Mouse (Mus musculus) forebrain, postnatal 0 days (tissue): ENCODE measurements at regions not wholly inside any gene's neighbourhood (a gene's known extent, or its start where the extent isn't known, plus 50 kb on each side); places are given as distances from the start of the nearest gene placed in this dataset.

Experiments
- ATAC-seq: fragments of 200-750 bp; cut with Nextera tagmentation; 2 replicates; pipeline ENCODE4 v1.8.0; 2017; ENCODE audit warnings: mild to moderate bottlenecking, moderate library complexity
- DNase-seq: peaks from one replicate; pipeline ENCODE4 v3.0.0-alpha.2; 2015
- H3K27ac ChIP-seq: fragments of 300-500 bp; sonication (generic); 2 replicates; pipeline ENCODE4 v1.5.1; 2014; ENCODE audit warnings: low read depth, mild to moderate bottlenecking, antibody characterized with exemption, low read length, moderate library complexity, mixed read lengths
- H3K27me3 ChIP-seq: fragments of 300-500 bp; sonication (generic); 2 replicates; pipeline ENCODE4 v1.6.1; 2014; ENCODE audit warnings: mild to moderate bottlenecking, low read length, mixed read lengths; ENCODE audit not compliant: insufficient read depth
- H3K36me3 ChIP-seq: fragments of 300-500 bp; sonication (generic); 2 replicates; pipeline ENCODE4 v1.6.1; 2014; ENCODE audit warnings: mild to moderate bottlenecking, moderate library complexity; ENCODE audit not compliant: insufficient read depth
- H3K4me1 ChIP-seq: fragments of 300-500 bp; sonication (generic); 2 replicates; pipeline ENCODE4 v1.6.1; 2014; ENCODE audit warnings: antibody characterized with exemption; ENCODE audit not compliant: insufficient read depth
- H3K4me2 ChIP-seq: fragments of 300-500 bp; sonication (generic); 2 replicates; pipeline ENCODE4 v1.6.1; 2014; ENCODE audit warnings: low read depth, mild to moderate bottlenecking, moderate library complexity
- H3K4me3 ChIP-seq: fragments of 300-500 bp; sonication (generic); 2 replicates; pipeline ENCODE4 v1.5.1; 2014; ENCODE audit warnings: low read depth, low read length, mixed read lengths
- H3K9ac ChIP-seq: fragments of 300-500 bp; sonication (generic); 2 replicates; pipeline ENCODE4 v1.6.1; 2014; ENCODE audit warnings: mild to moderate bottlenecking
- H3K9me3 ChIP-seq: fragments of 300-500 bp; sonication (generic); 2 replicates; pipeline ENCODE4 v1.6.1; 2016; ENCODE audit warnings: low read length
- CTCF ChIP-seq: sonication (generic); IDR thresholded peaks from 2 replicates; pipeline ENCODE4 v1.5.1; 2016; ENCODE audit warnings: antibody characterized with exemption, control low read depth, low read depth
- WGBS: fragments of 180-500 bp; shearing (Covaris S2); extraction: QIAGEN DNeasy Blood & Tissue Kit; methylation state at CpG from one replicate; pipeline ENCODE4 v1.1.7; 2014; 5-methylcytosine and 5-hydroxymethylcytosine counted together

DNA sequence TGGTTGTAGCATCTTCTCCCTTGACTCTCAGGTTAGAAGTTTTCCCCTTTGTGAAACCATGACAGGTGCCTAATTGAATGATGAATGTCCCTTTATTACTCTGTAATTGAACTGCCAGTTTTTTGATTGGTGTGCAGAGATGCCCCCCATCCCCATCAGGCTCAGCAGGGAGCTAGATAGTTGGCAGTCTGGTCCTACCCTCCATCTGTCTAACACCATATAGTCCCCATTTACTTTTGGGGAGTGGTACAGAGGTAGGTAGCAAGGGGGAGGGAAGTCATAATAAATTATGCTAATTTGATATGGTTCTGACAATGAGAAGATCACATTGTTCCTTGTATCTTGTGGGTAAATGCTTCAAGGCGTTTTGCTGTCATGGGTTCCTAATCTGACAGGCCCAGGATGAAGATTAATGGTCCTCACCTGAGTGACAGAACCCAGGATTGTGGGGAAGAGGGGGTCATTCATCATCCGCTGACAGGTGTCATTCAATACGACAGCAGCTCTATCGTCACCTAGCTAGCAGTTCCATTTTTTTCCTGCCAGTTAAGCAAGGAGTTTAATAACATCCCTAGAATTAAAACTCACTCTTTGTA lies 122.3 kb upstream of the Etaa1 start:
- Histone ChIP-seq H3K27me3 (no peaks in the 10 kb centered on the region), H3K36me3 (no peaks in the 10 kb centered on the region), H3K9me3 (no peaks in the 10 kb centered on the region), H3K27ac (no peak overlapping the region), H3K4me1 (no peaks in the 10 kb centered on the region), H3K4me3 (no peak overlapping the region), H3K4me2 (no peak overlapping the region), H3K9ac (no peak overlapping the region)
- TF ChIP-seq CTCF = no peak
- peak; percentile 18 for DNase-seq
- ATAC-seq = no peak
- 78% methylated on average over 4 of the region's 4 CpGs for WGBS

- 57% methylated on average over 4 of the region's 4 CpGs for WGBS
- Histone ChIP-seq H3K9me3 (no peaks in the 10 kb centered on the region), H3K36me3 (no peaks in the 10 kb centered on the region), H3K27ac (no peak overlapping the region), H3K4me1 (0 out of 2 replicates have a peak, but pooled peaks cover 6% of the 10 kb centered on the region), H3K27me3 (no peaks in the 10 kb centered on the region), H3K9ac (no peak overlapping the region), H3K4me3 (no peak overlapping the region), H3K4me2 (no peak overlapping the region)
- peak; percentile 31 for DNase-seq
- ATAC-seq = no peak; the same call in 1 of the 2 replicates
- no peak for TF ChIP-seq CTCF
Measured at GRCm38 (mm10) chr11:18070586-18071306, 117.1 kb upstream of the Etaa1 start.

- Histone ChIP-seq H3K27ac (no peak overlapping the region), H3K9me3 (no peaks in the 10 kb centered on the region), H3K4me3 (no peak overlapping the region), H3K27me3 (no peaks in the 10 kb centered on the region), H3K4me1 (0 out of 2 replicates have a peak, but pooled peaks cover 6% of the 10 kb centered on the region), H3K4me2 (no peak overlapping the region), H3K36me3 (no peaks in the 10 kb centered on the region), H3K9ac (no peak overlapping the region)
- no peak for TF ChIP-seq CTCF
- 72% methylated on average over 8 of the region's 8 CpGs for WGBS
- DNase-seq (no peak), ATAC-seq (no peak)
Measured at GRCm38 (mm10) chr11:18070032-18070374, 116.3 kb upstream of the Etaa1 start.

GRCm38 (mm10) chr11:18069348-18070031 lies 115.8 kb upstream of the Etaa1 start:
- no peak for ATAC-seq
- Histone ChIP-seq H3K9ac (no peak overlapping the region), H3K4me3 (no peak overlapping the region), H3K27me3 (no peaks in the 10 kb centered on the region), H3K4me1 (0 out of 2 replicates have a peak, but pooled peaks cover 6% of the 10 kb centered on the region), H3K36me3 (no peaks in the 10 kb centered on the region), H3K27ac (no peak overlapping the region), H3K9me3 (no peaks in the 10 kb centered on the region), H3K4me2 (no peak overlapping the region)
- no peak for TF ChIP-seq CTCF
- 42% methylated on average over 7 of the region's 7 CpGs for WGBS
- no peak for DNase-seq

GRCm38 (mm10) chr11:18068085-18068484 lies 114.4 kb upstream of the Etaa1 start:
- H3K9me3 ChIP-seq = no peaks in the 10 kb centered on the region
- no peaks in the 10 kb centered on the region for H3K27me3 ChIP-seq
- no peak overlapping the region for H3K9ac ChIP-seq
- H3K4me3 ChIP-seq = no peak overlapping the region
- no peaks in the 10 kb centered on the region for H3K36me3 ChIP-seq
- TF ChIP-seq CTCF = no peak
- H3K4me2 ChIP-seq = no peak overlapping the region
- WGBS = 9% methylated on average over 2 of the region's 2 CpGs
- ATAC-seq (no peak), DNase-seq (peak; percentile 12)
- 0 out of 2 replicates have a peak, but pooled peaks cover 6% of the 10 kb centered on the region for H3K4me1 ChIP-seq
- no peak overlapping the region for H3K27ac ChIP-seq

GRCm38 (mm10) chr11:18067676-18068075 lies 114.0 kb upstream of the Etaa1 start:
- H3K4me3 ChIP-seq = no peak overlapping the region
- ATAC-seq = no peak
- no peak overlapping the region for H3K27ac ChIP-seq
- H3K9ac ChIP-seq = no peak overlapping the region
- no peaks in the 10 kb centered on the region for H3K27me3 ChIP-seq
- H3K4me1 ChIP-seq = 0 out of 2 replicates have a peak, but pooled peaks cover 6% of the 10 kb centered on the region
- no peak for TF ChIP-seq CTCF
- WGBS = 28% methylated on average over 3 of the region's 3 CpGs
- no peak for DNase-seq
- H3K4me2 ChIP-seq = no peak overlapping the region
- H3K9me3 ChIP-seq = no peaks in the 10 kb centered on the region
- H3K36me3 ChIP-seq = no peaks in the 10 kb centered on the region

- no peak overlapping the region for H3K4me2 ChIP-seq
- TF ChIP-seq CTCF = no peak
- no peak for ATAC-seq
Measured at GRCm38 (mm10) chr11:18041589-18041988, 87.9 kb upstream of the Etaa1 start.

More at GRCm38 (mm10) chr11:18041589-18041988, 87.9 kb upstream of the Etaa1 start:
- Histone ChIP-seq H3K27ac (no peak overlapping the region), H3K4me3 (no peak overlapping the region), H3K36me3 (no peaks in the 10 kb centered on the region), H3K9me3 (no peaks in the 10 kb centered on the region), H3K4me1 (no peaks in the 10 kb centered on the region), H3K27me3 (no peaks in the 10 kb centered on the region), H3K9ac (no peak overlapping the region)
- no peak for DNase-seq
- 89% methylated on average over 1 of the region's 1 CpGs for WGBS
